Mouse (Mus musculus): Measurements from ENCODE around the gene Ehd4. TPM values are rescaled to one million over a fixed set of nuclear protein-coding genes. Genes with fewer than 3 reads are reported as not detected.

Gene Ehd4
- polyA plus RNA-seq, 3 experiments from 2014 or later, result 2.9 to 16.2 (median 3.9) TPM

DNA sequence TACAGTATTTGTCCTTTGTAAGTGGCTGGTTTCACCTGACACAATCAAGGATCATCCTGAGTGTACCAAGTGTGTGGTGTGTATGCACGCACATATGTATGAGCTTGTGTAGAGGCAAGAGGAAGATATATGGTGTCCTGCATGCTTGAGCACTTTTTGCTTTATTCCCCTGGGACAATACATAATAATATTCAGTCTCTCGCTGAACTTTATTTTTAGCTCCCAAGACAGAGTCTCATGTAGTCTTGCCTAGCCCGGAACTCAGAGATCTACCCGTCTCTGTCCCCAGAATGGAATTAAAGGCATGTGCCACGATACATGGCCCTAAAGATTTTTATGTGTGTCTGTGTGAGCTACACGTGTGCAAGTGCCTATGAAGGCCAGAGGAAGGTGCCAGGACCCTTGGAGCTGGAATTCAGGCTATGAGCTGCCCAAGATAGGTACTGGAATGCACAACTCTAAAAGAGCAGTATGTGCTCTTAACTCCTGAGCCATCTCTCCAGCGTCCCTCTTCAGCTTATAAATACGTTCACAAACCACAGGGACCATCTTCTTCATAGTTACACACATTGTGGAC is 47.9 kb downstream of the Ehd4 start:
- no peak for ATAC-seq

DNA sequence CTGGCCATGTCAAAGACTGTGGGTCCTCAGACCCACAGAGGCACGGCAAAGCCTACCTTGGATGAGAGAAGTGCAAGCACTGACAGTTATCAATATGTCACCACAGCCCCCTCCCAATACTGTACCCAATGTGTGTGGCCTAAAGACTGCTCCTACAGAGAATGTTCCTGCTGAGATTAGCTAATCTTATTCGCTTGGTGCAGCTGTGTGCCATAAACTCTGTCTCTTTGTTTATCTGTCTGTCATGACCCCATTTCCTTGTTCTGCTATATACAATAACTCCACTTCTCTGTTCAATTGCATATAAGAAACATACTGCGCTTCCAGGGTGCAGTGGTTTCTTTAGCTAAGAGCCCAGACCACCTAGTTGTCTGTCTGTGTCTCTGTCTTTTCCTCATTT is 48.5 kb downstream of the Ehd4 start:
- ATAC-seq, result no peak

DNA sequence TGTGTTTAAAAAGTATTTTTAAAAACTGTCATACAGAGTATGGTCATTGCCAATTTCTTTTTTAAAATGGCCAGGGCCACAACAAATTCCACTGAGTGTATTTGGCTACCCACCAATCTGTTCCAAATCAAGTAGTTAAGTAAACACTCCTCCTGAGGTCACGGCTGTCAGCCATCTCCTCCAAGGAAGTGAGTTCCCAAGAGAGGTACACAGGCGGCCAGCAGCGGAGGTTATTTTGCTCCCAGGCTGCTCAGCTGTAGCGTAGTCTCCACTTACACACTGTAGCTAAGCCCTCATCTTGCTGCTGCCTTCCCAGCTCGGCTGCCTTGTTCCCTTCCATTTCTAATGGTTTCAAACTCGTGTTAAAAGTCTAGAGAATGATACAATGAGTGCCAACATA is 51.5 kb downstream of the Ehd4 start:
- no peak for ATAC-seq

- no peak for ATAC-seq
Observed at GRCm38 (mm10) chr2:120102450-120102849, 52.0 kb downstream of the Ehd4 start.

DNA sequence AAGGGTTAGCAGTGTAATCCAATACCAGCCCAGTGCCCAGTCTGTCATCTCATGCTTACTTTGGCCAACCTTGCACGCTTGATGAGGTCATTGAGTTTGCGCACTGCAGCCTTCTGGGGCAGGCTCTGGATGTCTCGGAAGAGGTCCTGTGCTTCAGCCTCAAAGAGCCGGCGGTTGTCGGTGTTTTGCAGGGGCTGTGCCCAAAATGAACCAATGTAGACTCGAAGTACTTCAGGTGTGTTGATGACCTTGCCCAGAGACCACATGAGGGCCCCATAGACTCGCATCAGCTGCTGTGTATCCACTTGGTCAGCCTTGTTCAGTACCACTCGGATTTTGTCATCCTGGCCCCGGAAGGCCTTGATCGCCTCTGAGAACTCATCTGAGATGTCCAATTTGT is 52.4 kb downstream of the Ehd4 start:
- ATAC-seq, result no peak

DNA sequence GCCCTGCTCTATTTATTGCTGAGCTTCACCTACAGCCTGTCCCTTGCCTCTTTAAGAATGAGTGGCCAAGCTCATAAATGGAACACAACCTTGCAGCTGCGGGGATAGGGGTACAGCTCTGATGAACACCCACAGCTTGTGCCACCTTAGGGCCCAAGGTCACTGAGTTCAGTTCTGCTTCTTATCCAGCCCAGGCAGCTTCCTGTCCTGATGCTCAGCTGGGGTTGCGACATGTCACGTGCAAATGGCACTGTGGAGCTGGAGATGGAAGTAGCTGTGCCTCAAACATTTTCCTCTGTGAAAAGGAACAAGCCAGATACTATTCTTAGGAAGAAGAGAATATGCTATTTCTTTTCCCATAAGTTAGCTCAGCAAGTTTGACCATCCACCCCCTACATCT is 54.5 kb downstream of the Ehd4 start:
- no peak for ATAC-seq

DNA sequence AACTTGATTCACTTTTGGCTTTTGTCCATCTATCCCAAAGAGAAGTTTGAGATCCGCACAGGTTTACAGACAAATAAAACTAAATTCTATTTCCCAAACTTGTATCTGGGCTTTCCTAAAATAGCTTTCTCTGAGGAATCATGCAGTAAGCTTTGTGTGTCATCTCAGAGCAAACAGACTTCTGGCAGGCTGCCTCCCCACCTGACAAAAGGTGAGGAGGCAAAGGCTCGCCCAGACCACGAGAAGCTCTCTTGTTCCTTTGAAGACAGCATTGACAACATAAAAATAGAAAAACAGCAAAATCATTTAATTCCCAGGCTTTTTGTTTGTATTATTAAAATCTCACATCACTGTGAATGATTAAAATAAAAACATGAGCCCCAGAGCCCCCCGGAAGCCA is 55.1 kb downstream of the Ehd4 start:
- no peak for ATAC-seq

- no peak for ATAC-seq
Observed at GRCm38 (mm10) chr2:120098781-120099202, 55.6 kb downstream of the Ehd4 start.

DNA sequence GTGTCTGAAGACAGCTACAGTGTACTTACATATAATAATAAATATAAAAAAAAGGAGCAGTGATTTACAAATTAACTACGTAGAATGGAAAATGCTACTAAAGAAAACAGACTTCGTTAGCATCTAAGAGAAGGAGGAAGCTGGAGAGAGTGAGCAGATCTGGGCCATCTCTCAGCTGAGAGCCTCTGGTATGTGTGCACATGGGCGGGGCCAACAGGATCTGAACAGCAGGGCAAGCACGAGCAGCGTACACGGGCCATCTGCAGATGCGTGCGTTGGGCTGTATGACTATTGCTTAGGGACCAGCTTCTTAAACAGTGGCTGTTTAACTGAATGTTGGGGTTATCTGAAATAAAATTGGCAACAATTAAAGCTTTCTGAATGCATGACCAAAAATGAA is 56.5 kb downstream of the Ehd4 start:
- ATAC-seq, result no peak

DNA sequence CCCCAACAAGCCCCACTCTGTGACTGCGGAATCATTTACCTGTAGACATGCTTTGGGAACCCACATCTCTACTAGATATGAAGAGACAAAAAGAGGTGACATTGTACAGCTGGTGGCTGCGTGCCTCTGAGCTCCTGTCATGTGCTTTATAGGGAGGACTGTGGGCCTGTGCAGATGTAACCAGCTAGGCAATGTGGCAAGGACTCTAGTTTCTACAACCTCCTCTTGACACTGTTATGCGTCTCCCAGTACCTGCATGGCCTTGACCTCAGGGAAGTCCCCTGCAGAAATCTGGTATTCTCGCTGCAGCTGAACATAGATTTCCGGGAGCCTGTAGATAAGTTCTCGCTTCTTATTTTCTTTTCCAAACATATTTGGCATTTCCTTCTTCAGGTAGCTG is 57.7 kb downstream of the Ehd4 start:
- no peak for ATAC-seq

DNA sequence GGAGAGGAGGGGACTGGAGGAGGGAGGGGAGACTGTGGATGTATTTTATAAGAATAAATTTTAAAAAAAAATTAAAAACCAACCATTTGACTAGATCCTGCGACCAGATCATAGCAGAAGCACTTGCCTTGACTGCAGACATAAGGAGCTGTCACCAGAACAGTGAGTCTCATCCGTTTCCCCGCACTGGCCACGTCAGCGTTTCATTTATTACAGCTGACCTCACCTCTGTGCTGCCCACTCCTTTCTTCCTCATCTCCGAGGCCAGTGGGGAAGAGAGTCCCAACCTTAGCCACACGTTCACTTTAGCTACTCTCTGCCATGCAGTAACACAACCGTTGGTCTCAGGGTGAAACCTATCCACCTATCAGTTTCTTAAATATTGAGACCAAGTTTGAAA is 58.2 kb downstream of the Ehd4 start:
- no peak for ATAC-seq

GRCm38 (mm10) chr2:120095171-120095570 is 59.2 kb downstream of the Ehd4 start:
- no peak for ATAC-seq

DNA sequence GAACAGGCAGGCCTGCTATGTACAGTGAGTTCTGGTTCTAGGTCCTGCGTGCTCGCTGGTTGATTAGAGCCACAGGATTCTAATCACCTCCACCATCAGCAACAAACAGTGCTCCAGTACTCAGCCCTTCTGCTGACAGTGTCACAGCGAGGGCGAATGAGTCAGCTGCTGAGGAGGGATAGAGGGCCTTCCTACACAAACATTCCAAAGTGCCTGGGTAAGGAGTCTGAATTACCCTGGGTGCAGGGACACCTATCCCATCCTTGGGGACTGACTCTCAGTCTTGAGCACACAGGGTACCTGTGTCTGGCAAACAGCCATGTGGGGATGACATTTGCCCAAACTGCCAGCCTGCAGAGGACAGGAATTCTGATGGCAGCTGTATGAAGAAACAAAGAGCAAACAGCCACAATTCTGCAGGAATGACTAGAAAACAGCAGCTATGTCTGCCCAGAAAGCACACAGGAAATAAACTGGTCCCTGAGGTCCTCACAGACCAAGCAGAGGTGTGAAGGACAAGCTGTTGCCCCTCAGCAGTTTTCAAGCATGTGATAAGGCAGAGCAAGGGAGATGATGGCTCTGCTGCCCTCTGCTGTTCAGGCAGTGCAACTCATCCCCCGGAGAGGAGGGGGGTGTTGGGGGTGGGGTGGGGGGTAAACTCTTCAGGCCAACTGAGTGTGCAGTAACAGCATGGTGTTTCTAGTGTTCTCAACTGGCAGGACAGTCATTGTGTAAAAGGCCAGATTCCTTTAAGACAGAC is 60.6 kb downstream of the Ehd4 start:
- no peak for ATAC-seq

DNA sequence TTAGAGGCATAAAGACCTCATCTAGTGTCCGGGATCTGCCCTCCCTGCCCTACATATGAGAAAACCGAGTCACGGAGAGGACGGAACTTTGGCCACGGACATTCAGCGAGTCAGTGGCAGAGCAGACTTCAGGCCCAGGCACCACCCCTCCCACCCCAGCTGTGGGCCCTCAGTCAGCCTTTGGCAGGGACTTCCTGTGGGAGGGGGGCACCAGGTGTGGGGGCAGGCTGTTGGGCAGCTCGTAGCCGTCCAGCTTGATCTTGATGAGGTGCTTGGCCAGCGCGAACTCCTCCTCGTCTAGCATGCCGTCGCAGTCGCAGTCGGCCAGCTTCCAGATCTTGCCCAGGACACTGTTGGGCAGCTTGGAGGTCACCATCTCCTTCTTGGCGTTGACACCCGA is 63.4 kb downstream of the Ehd4 start:
- no peak for ATAC-seq

GRCm38 (mm10) chr2:120087897-120088296 is 66.5 kb downstream of the Ehd4 start:
- no peak for ATAC-seq

- ATAC-seq, result no peak
Observed at GRCm38 (mm10) chr2:120087391-120087790, 67.0 kb downstream of the Ehd4 start.

DNA sequence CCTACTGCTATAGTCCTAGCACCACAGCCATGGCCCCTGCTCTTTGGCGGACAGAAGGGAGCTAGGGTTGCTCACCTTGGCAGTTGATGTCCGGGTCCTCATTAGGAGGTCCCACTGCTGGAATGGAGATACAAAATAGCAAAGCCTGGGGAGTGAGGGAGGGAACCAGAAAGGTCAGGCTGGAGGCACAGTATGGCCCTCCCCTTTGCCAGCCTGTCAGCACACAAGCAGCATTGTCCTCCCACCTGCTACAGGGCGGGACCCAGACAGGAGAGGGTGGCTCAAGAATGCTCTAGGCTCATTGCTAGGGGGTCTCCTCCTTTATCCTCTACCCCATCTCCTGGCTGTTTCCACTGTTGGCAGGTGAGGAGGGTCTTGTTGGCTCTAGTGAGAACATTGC is 68.4 kb downstream of the Ehd4 start:
- ATAC-seq, result no peak

DNA sequence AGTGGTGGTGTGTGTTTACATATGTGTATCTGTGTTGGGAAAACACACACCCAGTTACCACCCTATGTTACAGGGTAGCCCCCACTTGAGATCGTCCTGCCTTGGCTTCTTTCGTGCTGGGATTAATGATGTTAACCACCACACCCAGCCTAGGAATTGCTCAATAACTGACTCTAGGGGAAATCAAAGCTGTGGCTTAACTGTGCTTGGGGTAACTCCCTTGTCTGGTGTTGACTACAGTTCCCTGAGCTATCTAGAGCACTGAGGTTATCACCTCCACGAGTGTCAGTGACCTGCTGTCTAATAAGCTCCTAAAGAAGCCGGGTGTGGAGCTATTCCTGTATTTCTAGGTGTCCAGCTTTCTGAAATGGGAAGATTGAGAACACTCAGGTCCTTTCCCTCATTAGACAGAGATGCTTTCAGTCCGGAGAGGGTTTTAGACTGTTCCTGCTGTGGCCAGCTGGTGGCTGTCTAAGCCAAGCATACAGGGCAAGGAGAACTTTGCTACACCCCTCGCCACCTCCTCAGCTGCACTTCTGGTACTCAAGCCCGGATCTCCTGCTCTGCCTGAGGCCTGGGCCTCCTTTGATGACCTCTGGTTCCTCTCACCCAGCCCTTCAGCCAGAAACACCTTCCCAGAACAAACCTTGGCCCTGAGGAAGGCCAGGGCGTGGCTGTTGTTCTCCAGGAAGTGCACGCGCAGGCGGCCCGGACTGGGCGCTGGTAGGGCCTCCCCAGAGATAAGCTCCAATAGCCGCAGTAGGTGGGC is 69.6 kb downstream of the Ehd4 start:
- ATAC-seq, result no peak

GRCm38 (mm10) chr2:120082416-120082815 is 72.0 kb downstream of the Ehd4 start:
- ATAC-seq, result no peak

GRCm38 (mm10) chr2:120076076-120076705 is 78.2 kb downstream of the Ehd4 start:
- ATAC-seq, result peak; percentile 35

DNA sequence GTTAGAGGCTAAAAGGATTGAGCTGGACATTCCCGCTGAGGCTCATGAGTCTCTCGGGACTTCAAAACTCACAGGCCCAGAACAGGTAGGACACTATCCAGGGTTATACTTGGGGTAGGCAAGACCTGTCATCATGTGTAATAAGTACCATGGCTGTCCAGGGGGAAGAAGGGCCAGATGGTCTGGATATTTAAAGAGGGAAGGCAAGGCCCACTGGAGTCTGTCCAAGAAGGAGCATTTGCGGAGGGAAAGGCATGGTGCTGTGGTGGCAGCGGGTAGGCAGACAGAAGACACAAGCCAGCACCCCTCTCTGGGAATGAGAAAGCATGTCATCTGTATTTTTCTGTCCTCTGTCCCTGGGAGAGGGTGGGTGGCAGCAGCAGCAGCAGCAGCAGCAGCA is 80.3 kb downstream of the Ehd4 start:
- no peak for ATAC-seq

GRCm38 (mm10) chr2:120069466-120069990 is 84.9 kb downstream of the Ehd4 start:
- no peak for ATAC-seq
